Mouse (Mus musculus): ENCODE data around the gene Fuca1. TPM values are rescaled to one million over a fixed set of nuclear protein-coding genes. Genes with fewer than 3 reads are reported as not detected.

Fuca1 gene
- total RNA-seq, 2 experiments from 2014 or later = 29.2 to 36.3 TPM

DNA sequence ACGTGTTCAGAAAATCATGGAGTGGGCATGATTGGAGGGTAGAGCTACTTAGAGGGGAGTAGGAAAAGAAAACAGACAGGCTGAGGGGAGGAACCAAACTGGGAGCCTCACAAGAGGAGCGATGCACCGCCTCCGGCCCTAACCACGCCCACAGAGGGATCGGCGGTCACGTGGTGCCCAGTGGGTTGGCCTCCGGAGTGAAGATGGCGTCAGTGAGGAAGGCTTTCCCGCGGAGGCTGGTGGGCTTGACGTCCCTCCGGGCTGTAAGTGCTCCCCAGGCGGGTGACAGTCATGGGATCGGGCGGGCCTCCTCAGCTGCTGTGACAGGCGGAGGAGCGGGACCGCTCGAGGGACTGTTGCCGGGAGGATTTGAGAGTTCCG lies 25.7 kb downstream of the Fuca1 start, which contains the start of gene Hmgcl:
Hmgcl (plus strand) TSS at position 171 of the 381 bp plus-strand sequence.
- intact Hi-C loops (cut with DNase I) = no loop called here
- peak; percentile 93 to 97 for DNase-seq (ENCODE audit: low spot score in 2 of 2)

DNA sequence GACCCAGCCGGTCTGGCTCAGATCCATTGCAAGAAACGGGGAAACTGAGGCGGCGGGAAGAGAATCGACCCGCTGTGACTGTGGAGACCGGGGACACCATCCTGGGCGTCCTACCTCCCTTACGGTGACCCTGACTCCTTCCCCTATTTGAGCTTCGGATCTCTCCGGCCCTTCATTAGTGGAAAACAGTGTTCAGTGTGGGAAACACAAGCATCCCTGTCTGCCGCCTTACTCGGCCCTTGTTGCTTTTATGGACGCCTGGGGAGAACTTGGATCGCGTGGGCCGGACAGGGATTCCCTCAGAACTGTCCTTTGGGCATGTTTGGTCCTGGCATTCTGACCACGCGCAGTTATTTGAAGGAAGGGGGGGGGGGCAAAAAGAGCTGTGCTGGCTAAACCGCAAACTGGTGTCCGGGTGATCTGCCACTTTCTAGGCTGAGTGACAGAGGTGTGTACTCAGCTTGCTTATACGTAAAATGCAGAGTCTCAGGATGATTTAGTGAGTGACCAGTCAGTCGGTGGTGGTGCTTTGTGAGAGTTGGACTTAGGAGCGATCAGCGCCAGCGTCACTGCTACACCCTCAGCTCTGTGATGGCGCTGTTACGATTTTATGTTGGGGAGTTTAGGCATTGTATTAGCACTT lies 26.2 kb downstream of the Fuca1 start:
- intact Hi-C loops (cut with DNase I) = no loop called here
- DNase-seq (ENCODE audit: low spot score in 2 of 2) = peak in 1 of 2 experiments; percentile 47

DNA sequence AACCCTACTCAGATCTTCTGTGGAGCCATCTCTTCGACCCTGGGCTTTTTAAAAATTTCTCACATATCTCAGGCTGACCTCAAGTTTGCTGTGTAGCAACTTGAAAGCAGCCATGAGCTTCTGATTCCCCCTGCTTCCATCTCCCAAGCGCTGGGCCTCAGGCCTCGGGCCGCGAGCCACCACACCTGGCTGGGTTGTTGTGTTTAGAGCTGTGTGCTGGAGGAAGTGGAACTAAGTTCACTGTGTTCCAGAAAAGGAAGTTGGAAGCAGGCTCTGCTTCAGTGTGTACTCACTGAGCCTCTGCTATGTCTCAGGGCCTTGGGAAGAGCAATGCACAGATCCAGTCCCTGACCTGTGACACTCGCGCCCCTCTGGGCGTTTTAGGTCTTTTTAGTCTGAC lies 27.6 kb downstream of the Fuca1 start:
- intact Hi-C loops (cut with DNase I) = no loop called here
- no peak for DNase-seq (ENCODE audit: low spot score in 2 of 2)

DNA sequence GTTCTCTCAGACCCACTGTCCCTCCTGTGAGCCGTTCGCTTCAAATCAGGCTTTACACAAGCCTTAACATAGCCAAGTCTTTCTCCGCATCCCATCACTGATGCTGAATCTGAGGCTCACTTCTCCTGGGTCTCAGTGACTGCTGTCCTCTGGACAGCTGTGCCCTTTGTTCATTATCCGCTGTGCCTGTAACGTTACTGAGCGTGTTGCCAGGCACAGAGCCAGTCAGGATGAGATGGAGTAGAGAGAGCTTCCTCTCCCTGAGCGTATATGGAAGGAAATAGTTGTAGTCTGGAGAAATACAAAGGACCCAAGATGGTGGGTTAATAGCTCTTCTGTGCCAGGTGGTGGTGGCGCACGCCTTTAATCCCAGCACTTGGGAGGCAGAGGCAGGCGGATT lies 28.9 kb downstream of the Fuca1 start:
- no peak for DNase-seq (ENCODE audit: low spot score in 2 of 2)
- intact Hi-C loops (cut with DNase I) = no loop called here

DNA sequence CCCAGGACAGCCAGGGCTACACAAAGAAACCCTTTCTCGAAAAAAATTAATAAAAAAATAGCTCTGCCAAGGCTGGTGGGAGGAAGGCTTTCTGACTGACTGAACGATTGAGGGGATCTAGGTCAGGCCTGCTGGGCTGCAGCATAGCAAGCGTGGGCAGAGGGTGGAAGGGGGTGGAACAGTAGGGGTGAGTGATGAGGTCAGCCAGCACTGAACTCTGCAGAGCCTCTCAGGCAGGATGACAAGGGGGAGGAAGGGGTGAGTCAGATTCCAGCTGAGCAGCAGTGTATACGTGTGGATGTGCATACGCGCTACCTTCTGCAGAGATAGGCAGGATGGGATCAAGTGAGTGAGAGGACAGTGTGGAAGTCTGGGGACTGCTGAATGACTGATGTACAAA lies 29.4 kb downstream of the Fuca1 start:
- no peak for DNase-seq (ENCODE audit: low spot score in 2 of 2)
- intact Hi-C loops (cut with DNase I) = no loop called here

DNA sequence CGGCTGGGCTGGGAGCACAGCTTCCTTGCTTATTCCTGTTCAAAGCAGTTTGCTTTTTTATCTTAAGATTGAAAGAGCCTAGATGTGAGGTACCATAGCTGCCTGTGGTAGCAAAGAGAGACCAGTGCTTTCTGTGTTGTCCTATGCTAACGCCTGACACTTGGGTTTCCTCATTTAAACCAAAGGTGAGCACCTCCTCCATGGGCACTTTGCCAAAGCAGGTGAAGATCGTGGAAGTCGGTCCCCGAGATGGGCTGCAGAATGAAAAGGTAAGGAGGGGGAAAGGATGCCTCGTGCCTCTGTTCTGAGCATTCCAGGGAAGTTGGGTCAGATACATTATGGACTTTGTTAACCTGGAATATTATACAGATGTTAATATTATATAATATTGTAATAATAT lies 29.8 kb downstream of the Fuca1 start:
- DNase-seq (ENCODE audit: low spot score in 2 of 2) = no peak
- intact Hi-C loops (cut with DNase I) = no loop called here

GRCm38 (mm10) chr4:135951505-135951904 lies 31.0 kb downstream of the Fuca1 start:
- intact Hi-C loops (cut with DNase I) = no loop called here
- no peak for DNase-seq (ENCODE audit: low spot score in 2 of 2)

- intact Hi-C loops (cut with DNase I) = no loop called here
- no peak for DNase-seq (ENCODE audit: low spot score in 2 of 2)
Measured at GRCm38 (mm10) chr4:135953179-135953578, 32.6 kb downstream of the Fuca1 start.

DNA sequence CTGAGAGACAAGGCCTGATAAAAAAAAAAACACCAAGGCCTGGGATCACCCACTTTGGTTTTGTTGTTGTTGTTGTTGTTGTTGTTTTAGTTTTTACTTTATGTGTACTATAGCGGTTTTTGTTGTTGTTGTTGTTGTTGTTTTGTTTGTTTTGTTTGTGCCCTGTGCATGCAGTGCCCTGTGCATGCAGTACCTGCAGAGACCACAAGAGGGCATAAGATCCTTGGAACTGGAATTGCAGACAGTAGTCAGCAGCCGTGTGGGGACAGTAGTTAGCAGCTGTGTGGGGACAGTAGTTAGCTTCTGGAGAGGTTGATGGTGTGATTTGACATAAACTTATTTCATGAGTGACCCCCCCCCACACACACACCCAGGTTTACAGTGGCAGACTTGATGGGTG lies 33.7 kb downstream of the Fuca1 start:
- peak; percentile 64 to 67 for DNase-seq (ENCODE audit: low spot score in 2 of 2)
- intact Hi-C loops (cut with DNase I) = no loop called here

DNA sequence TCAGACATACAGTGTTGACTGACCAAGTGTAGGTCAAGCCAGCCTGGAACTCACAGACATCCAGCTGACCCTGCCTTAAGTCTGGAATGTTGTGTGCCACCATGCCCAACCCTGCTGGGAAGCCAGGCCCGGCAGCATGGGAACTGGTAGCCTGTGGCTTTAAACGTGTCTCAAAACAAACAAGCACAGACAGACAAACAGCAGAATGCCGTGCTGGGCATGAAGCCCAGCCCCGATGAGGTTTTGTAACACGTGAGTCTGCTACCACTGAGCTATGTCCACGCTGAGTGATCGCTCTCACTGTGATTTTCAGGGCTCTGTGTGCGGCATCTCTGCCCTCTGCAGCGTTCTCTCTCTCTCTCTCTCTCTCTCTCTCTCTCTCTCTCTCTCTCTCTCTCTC lies 35.4 kb downstream of the Fuca1 start:
- intact Hi-C loops (cut with DNase I) = no loop called here
- no peak for DNase-seq (ENCODE audit: low spot score in 2 of 2)

DNA sequence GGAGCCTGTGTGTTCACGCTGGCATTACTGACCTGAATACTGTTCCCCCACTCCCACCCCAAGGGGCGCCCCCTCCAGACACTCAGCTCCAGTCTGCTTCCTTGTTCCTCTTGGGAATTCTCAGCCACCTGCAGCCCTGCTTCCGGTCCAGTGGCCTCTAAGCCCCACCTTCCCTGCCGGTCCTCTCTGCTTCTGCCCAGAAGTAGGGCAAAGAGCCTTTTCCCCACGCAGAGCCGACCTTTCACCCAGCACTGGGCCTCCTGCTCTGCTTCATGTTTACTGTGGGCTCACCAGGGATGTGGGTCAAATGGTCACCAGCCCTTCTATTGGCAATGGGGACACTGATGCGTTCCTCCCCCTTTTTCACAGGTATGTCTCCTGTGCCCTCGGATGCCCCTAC lies 37.8 kb downstream of the Fuca1 start:
- no peak for DNase-seq (ENCODE audit: low spot score in 2 of 2)
- intact Hi-C loops (cut with DNase I) = no loop called here

DNA sequence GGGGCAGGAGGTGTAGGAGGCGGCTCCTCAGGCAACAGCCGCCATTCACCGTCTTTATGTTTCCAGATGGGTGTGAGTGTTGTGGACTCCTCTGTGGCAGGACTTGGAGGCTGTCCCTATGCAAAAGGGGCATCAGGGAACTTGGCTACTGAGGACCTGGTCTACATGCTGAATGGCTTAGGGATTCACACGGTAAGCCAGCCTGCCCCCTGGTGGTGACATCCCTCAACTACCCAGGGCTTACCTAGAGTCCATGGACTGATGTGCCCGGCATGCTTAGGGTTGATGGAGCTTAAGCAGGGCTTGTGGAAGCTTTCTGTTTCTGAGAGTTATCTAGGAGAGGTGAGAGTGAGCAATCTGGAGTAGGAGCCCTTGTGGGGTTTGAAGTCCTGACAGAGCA lies 40.2 kb downstream of the Fuca1 start:
- intact Hi-C loops (cut with DNase I) = loop anchor here (2.0 kb wide), 1 partner anchor 70 kb away; no protein-coding TSS in a partner anchor
- DNase-seq (ENCODE audit: low spot score in 2 of 2) = peak; percentile 68 to 84

GRCm38 (mm10) chr4:135961709-135962108 lies 41.2 kb downstream of the Fuca1 start:
- intact Hi-C loops (cut with DNase I) = loop anchor here (2.0 kb wide), 1 partner anchor 71 kb away; no protein-coding TSS in a partner anchor
- no peak for DNase-seq (ENCODE audit: low spot score in 2 of 2)

DNA sequence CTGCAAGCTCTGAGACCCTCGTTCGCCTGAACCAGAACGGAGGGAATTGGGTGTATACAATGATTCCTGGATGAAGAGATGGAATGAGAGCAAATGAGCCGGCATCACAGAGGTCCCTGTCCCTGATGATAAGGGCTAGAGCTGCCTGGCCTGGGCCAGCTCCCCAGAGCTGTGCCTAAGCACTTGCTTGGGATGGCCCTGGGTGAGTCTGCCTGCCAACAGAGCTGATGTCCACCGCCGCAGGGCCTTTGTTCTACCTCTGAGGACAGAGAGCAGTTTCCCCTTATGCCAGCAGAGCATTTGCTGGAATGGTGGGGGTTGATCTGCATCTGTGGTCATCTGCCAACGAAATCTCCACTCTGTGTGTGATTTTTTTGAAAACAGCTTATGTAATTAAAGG lies 41.7 kb downstream of the Fuca1 start:
- DNase-seq (ENCODE audit: low spot score in 2 of 2) = no peak
- intact Hi-C loops (cut with DNase I) = no loop called here

- intact Hi-C loops (cut with DNase I) = loop anchor here (1.0 kb wide), 1 partner anchor 9 kb away; the partner anchor contains the start of gene Lypla2
- no peak for DNase-seq (ENCODE audit: low spot score in 2 of 2)
Measured at GRCm38 (mm10) chr4:135962946-135963345, 42.4 kb downstream of the Fuca1 start.

DNA sequence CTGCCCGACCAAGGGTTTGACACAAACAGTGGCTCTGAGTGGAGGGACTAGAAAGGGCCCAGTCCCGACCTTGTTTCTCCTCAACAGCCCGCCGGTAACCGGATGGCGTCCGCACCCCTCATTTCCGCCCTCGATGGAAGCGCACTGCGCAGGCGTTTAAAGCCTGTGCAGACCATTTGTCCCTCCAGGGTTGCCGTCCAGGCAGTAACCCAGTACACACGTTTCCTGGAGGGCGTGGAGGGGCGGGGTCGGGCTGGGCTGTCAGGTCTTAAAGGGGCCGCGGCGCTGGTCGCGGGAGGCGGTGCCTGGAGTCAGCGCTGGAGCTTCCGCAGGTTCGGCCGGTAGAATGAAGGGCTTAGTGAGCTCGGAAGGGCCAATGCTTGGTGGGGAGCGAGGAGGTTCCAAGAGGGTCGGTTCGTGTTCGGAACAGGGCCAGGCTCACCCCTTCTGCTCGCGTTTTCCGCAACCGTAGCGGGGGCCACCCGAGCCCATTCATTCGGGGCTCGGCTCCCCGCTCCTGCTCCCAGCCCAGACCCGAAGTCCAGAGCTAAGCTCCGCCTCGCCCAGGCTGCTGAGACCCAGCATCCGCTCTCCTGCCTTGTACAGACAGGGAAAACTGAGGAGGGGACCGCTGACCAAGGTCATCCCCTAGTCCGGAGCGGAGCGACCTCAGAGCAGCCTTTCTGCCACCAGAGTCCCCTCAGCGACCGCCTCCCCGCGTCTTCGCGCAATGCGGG lies 43.1 kb downstream of the Fuca1 start, which contains the start of gene Gale:
Gale (plus strand) TSS at position 271 of the 737 bp plus-strand sequence.
- DNase-seq (ENCODE audit: low spot score in 2 of 2) = peak; percentile 93 to 97
- intact Hi-C loops (cut with DNase I) = loop anchor here (1.0 kb wide), 1 partner anchor 9 kb away; the partner anchor contains the start of gene Lypla2

DNA sequence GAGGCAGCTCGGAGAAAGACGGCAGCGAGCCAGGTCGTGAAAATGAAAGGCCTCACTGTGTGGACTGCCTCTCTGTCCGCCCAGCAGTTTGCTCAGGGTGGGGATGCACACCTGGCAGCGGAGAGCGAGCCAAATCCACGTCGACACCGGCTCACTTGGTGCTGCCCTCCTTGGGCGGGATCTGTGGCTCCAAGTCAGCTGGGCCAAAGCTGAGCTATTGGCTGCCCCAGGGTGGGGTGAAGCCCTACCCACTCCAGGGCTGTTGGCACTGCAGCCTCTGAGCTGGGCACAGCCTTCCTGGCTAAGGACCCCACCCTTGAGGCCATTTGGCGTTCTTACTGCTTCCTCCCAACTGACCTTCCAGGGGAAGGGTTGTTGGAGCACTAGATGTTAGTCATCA lies 43.9 kb downstream of the Fuca1 start:
- DNase-seq (ENCODE audit: low spot score in 2 of 2) = peak in 1 of 2 experiments; percentile 65
- intact Hi-C loops (cut with DNase I) = no loop called here

- intact Hi-C loops (cut with DNase I) = no loop called here
- DNase-seq (ENCODE audit: low spot score in 2 of 2) = no peak
Measured at GRCm38 (mm10) chr4:135965113-135965512, 44.6 kb downstream of the Fuca1 start.

DNA sequence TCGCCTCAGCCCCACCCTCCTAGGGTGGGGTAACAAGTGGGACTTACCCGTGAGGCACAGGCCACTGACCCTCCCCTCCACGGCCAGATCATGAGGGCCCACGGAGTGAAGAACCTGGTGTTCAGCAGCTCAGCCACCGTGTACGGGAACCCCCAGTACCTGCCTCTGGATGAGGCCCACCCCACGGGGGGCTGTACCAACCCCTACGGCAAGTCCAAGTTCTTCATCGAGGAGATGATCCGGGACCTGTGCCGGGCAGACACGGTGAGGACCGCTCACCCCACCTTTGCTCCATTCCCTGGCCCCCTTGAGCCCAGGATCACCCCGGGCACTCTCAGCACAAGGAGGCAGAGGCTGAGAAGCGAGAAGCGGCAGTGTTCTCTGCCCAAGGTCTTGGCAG lies 45.7 kb downstream of the Fuca1 start:
- no peak for DNase-seq (ENCODE audit: low spot score in 2 of 2)
- intact Hi-C loops (cut with DNase I) = no loop called here

DNA sequence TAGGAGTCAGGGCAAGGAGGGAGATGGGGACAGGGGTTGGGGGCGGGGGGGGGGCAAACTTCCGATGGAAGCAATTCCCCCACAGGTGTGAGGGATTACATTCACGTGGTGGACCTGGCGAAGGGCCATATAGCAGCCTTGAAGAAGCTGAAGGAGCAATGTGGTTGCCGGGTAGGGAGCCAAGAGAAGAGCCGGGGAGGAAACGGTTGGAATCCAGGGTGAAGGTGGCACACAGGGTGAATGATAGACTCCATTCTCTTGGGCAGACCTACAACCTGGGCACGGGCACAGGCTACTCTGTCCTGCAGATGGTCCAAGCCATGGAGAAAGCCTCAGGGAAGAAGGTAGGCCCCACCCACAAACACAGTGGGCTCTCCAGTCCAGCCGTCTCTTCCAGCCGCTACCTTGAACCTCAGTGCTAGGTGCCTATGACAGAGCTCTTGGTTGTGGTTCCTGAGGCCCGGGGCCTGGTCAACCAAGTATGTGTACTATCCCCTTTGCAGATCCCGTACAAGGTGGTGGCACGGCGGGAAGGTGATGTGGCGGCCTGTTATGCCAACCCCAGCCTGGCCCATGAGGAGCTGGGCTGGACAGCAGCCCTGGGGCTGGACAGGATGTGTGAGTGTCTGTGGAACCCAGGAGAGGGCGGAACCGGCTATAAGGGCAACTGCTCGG lies 46.7 kb downstream of the Fuca1 start:
- no peak for DNase-seq (ENCODE audit: low spot score in 2 of 2)
- intact Hi-C loops (cut with DNase I) = no loop called here

Measured in left cerebral cortex, postnatal 25 days (tissue).